Mouse (Mus musculus) lung, embryonic 16.5 days (tissue): ENCODE measurements around the gene Gm10974. TPM values are rescaled to one million over a fixed set of nuclear protein-coding genes. Genes with fewer than 3 reads are reported as not detected.

Experiments used
- ATAC-seq: fragments of 200-750 bp; cut with Nextera tagmentation; 2 replicates; pipeline ENCODE4 v1.8.0; 2017; ENCODE audit warnings: low read depth, mild to moderate bottlenecking, moderate library complexity
- H3K27ac ChIP-seq: fragments of 300-500 bp; sonication (generic); 2 replicates; pipeline ENCODE4 v1.5.1; 2014; ENCODE audit warnings: mild to moderate bottlenecking, control low read depth, low read length
- H3K27me3 ChIP-seq: fragments of 300-500 bp; sonication (generic); 2 replicates; pipeline ENCODE4 v1.6.1; 2014; ENCODE audit warnings: low read depth, low read length, mixed read lengths; ENCODE audit not compliant: control insufficient read depth, insufficient read depth
- H3K36me3 ChIP-seq: fragments of 300-500 bp; sonication (generic); 2 replicates; pipeline ENCODE4 v1.6.1; 2014; ENCODE audit warnings: low read length; ENCODE audit not compliant: control insufficient read depth, insufficient read depth
- H3K4me1 ChIP-seq: fragments of 300-500 bp; sonication (generic); replicated peaks from 2 replicates; pipeline ENCODE4 v1.6.1; 2014; ENCODE audit warnings: low read length, mixed read lengths; ENCODE audit not compliant: control insufficient read depth, insufficient read depth
- H3K4me2 ChIP-seq: fragments of 300-500 bp; sonication (generic); 2 replicates; pipeline ENCODE4 v1.6.1; 2014; ENCODE audit warnings: low read depth, low read length, control low read depth
- H3K4me3 ChIP-seq: fragments of 300-500 bp; sonication (generic); 2 replicates; pipeline ENCODE4 v1.5.1; 2014; ENCODE audit warnings: mild to moderate bottlenecking, low read length, control low read depth
- H3K9ac ChIP-seq: fragments of 300-500 bp; sonication (generic); 2 replicates; pipeline ENCODE4 v1.6.1; 2014; ENCODE audit warnings: low read length, control low read depth
- H3K9me3 ChIP-seq: fragments of 300-500 bp; sonication (generic); 2 replicates; pipeline ENCODE4 v1.6.1; 2016; ENCODE audit warnings: low read length; ENCODE audit not compliant: control insufficient read depth
- WGBS: fragments of 180-500 bp; shearing (Covaris S2); extraction: QIAGEN DNeasy Blood & Tissue Kit; methylation state at CpG from one replicate; pipeline ENCODE4 v1.1.7; 2014; 5-methylcytosine and 5-hydroxymethylcytosine counted together
- polyA plus RNA-seq: library from polyadenylated mRNA; unstranded; fragments of >200 nt; fragmentation: Nextera tagmentation; extraction: Ambion mirVana; gene quantifications from 2 replicates; pipeline ENCODE4 v1.2.1, GENCODE M21; 2015

Gene Gm10974
- polyA plus RNA-seq, 1 experiment from 2014 or later, result not detected

- ATAC-seq, result peak; percentile 8; the same call in 1 of the 2 replicates
- Histone ChIP-seq H3K27ac (peak overlapping the region; percentile 84), H3K36me3 (no peaks in the 10 kb centered on the region), H3K9me3 (no peaks in the 10 kb centered on the region), H3K4me1 (peaks cover 24% of the 10 kb centered on the region), H3K4me2 (peak overlapping the region; percentile 93), H3K27me3 (no peaks in the 10 kb centered on the region), H3K4me3 (peak overlapping the region; percentile 90), H3K9ac (peak overlapping the region; percentile 96)
- WGBS, result 2% methylated on average over 13 of the region's 13 CpGs
Measured at GRCm38 (mm10) chr7:66387419-66387812, 21.7 kb downstream of the Gm10974 start.

- under 1% methylated on average over 66 of the region's 70 CpGs for WGBS
- Histone ChIP-seq H3K4me2 (peak within 1 kb of the TSS; percentile 93), H3K9me3 (no peaks in the 10 kb centered on the region), H3K4me1 (peaks cover 24% of the 10 kb centered on the region), H3K9ac (peak within 1 kb of the TSS; percentile 96), H3K4me3 (peak within 1 kb of the TSS; percentile 90), H3K27ac (peak within 1 kb of the TSS; percentile 84), H3K27me3 (no peaks in the 10 kb centered on the region), H3K36me3 (no peaks in the 10 kb centered on the region)
- ATAC-seq, result peak; percentile 85
Measured at GRCm38 (mm10) chr7:66387813-66388521, 22.3 kb downstream of the Gm10974 start, which contains the start of gene Lrrk1. Gene Lrrk1, minus strand, starts transcription at chr7:66388350.

- H3K9me3 ChIP-seq, result no peaks in the 10 kb centered on the region
Measured at GRCm38 (mm10) chr7:66388621-66389532, 23.2 kb downstream of the Gm10974 start.

GRCm38 (mm10) chr7:66397288-66397687, 31.6 kb downstream of the Gm10974 start:
- Histone ChIP-seq H3K9ac (no peak overlapping the region), H3K27ac (no peak overlapping the region), H3K4me3 (no peak overlapping the region), H3K4me1 (no peaks in the 10 kb centered on the region), H3K9me3 (no peaks in the 10 kb centered on the region), H3K36me3 (no peaks in the 10 kb centered on the region), H3K27me3 (no peaks in the 10 kb centered on the region), H3K4me2 (no peak overlapping the region)
- 67% methylated on average over 3 of the region's 3 CpGs for WGBS
- no peak for ATAC-seq

More at GRCm38 (mm10) chr7:66388621-66389532, 23.2 kb downstream of the Gm10974 start:
- Histone ChIP-seq H3K4me1 (peaks cover 18% of the 10 kb centered on the region), H3K4me3 (peak overlapping the region; percentile 90), H3K27ac (peak overlapping the region; percentile 84), H3K4me2 (peak overlapping the region; percentile 93), H3K9ac (peak overlapping the region; percentile 96), H3K36me3 (no peaks in the 10 kb centered on the region), H3K27me3 (no peaks in the 10 kb centered on the region)
- ATAC-seq, result peak; percentile 73
- WGBS, result 8% methylated on average over 28 of the region's 28 CpGs

GRCm38 (mm10) chr7:66401605-66402004, 35.9 kb downstream of the Gm10974 start:
- H3K27me3 ChIP-seq, result no peaks in the 10 kb centered on the region
- WGBS, result 57% methylated on average over 8 of the region's 8 CpGs
- no peak overlapping the region for H3K4me2 ChIP-seq
- no peak overlapping the region for H3K9ac ChIP-seq
- no peak overlapping the region for H3K4me3 ChIP-seq
- no peaks in the 10 kb centered on the region for H3K36me3 ChIP-seq
- H3K4me1 ChIP-seq, result peaks cover 4% of the 10 kb centered on the region; the same call in 1 of the 2 replicates
- H3K9me3 ChIP-seq, result no peaks in the 10 kb centered on the region
- no peak for ATAC-seq
- H3K27ac ChIP-seq, result no peak overlapping the region

- no peaks in the 10 kb centered on the region for H3K9me3 ChIP-seq
- ATAC-seq, result no peak
- no peak overlapping the region for H3K4me3 ChIP-seq
- H3K4me1 ChIP-seq, result peaks cover 4% of the 10 kb centered on the region; the same call in 1 of the 2 replicates
- no peaks in the 10 kb centered on the region for H3K36me3 ChIP-seq
- 84% methylated on average over 5 of the region's 5 CpGs for WGBS
- H3K27ac ChIP-seq, result no peak overlapping the region
- no peak overlapping the region for H3K9ac ChIP-seq
- no peaks in the 10 kb centered on the region for H3K27me3 ChIP-seq
- no peak overlapping the region for H3K4me2 ChIP-seq
Measured at GRCm38 (mm10) chr7:66402876-66403275, 37.2 kb downstream of the Gm10974 start.

- Histone ChIP-seq H3K9me3 (no peaks in the 10 kb centered on the region), H3K4me3 (no peak overlapping the region), H3K4me2 (no peak overlapping the region), H3K36me3 (no peaks in the 10 kb centered on the region), H3K9ac (no peak overlapping the region), H3K4me1 (peaks cover 4% of the 10 kb centered on the region; the same call in 1 of the 2 replicates), H3K27me3 (no peaks in the 10 kb centered on the region), H3K27ac (no peak overlapping the region)
- peak; percentile 23; the same call in 1 of the 2 replicates for ATAC-seq
- WGBS, result 23% methylated on average over 10 of the region's 10 CpGs
Measured at GRCm38 (mm10) chr7:66404141-66404540, 38.4 kb downstream of the Gm10974 start.

- Histone ChIP-seq H3K36me3 (no peaks in the 10 kb centered on the region), H3K4me2 (no peak overlapping the region), H3K27ac (no peak overlapping the region), H3K27me3 (no peaks in the 10 kb centered on the region), H3K4me1 (peaks cover 4% of the 10 kb centered on the region; the same call in 1 of the 2 replicates), H3K9me3 (no peaks in the 10 kb centered on the region), H3K9ac (no peak overlapping the region), H3K4me3 (no peak overlapping the region)
- WGBS, result 66% methylated on average over 4 of the region's 4 CpGs
- no peak for ATAC-seq
Measured at GRCm38 (mm10) chr7:66404802-66405201, 39.1 kb downstream of the Gm10974 start.

- H3K9ac ChIP-seq, result no peak overlapping the region
- H3K4me2 ChIP-seq, result no peak overlapping the region
- WGBS, result 47% methylated on average over 11 of the region's 11 CpGs
- peaks cover 4% of the 10 kb centered on the region; the same call in 1 of the 2 replicates for H3K4me1 ChIP-seq
- no peaks in the 10 kb centered on the region for H3K36me3 ChIP-seq
- no peaks in the 10 kb centered on the region for H3K27me3 ChIP-seq
- no peaks in the 10 kb centered on the region for H3K9me3 ChIP-seq
- no peak overlapping the region for H3K27ac ChIP-seq
- no peak overlapping the region for H3K4me3 ChIP-seq
- ATAC-seq, result no peak
Measured at GRCm38 (mm10) chr7:66405541-66405940, 39.8 kb downstream of the Gm10974 start.
